Mouse (Mus musculus) midbrain, embryonic 13.5 days (tissue): ENCODE measurements at regions not wholly inside any gene's neighbourhood (a gene's known extent, or its start where the extent isn't known, plus 50 kb on each side); places are given as distances from the start of the nearest gene placed in this dataset.
"Not testable (repeated sequence)": the region's sequence is repeated elsewhere in the genome, so short reads cannot be mapped to it uniquely, and the experiment has no call there.

ENCODE experiments used
- ATAC-seq: fragments of 200-750 bp; cut with Nextera tagmentation; 2 replicates; pipeline ENCODE4 v1.8.0; 2017; ENCODE audit warnings: mild to moderate bottlenecking, moderate TSS enrichment, moderate library complexity
- H3K27ac ChIP-seq: fragments of 300-500 bp; sonication (generic); 2 replicates; pipeline ENCODE4 v1.5.1; 2015; ENCODE audit warnings: inconsistent platforms, mild to moderate bottlenecking, moderate library complexity
- H3K27me3 ChIP-seq: fragments of 300-500 bp; sonication (generic); 2 replicates; pipeline ENCODE4 v1.6.1; 2015; ENCODE audit warnings: mild to moderate bottlenecking, inconsistent platforms
- H3K36me3 ChIP-seq: fragments of 300-500 bp; sonication (generic); 2 replicates; pipeline ENCODE4 v1.6.1; 2015; ENCODE audit warnings: mild to moderate bottlenecking, inconsistent platforms
- H3K4me1 ChIP-seq: fragments of 300-500 bp; sonication (generic); replicated peaks from 2 replicates; pipeline ENCODE4 v1.6.1; 2015; ENCODE audit warnings: inconsistent platforms
- H3K4me2 ChIP-seq: fragments of 300-500 bp; sonication (generic); replicated peaks from 2 replicates; pipeline ENCODE4 v1.6.1; 2015; ENCODE audit warnings: moderate library complexity, mild to moderate bottlenecking, inconsistent platforms
- H3K4me3 ChIP-seq: fragments of 300-500 bp; sonication (generic); replicated peaks from 2 replicates; pipeline ENCODE4 v1.5.1; 2015; ENCODE audit warnings: mild to moderate bottlenecking, inconsistent platforms
- H3K9ac ChIP-seq: fragments of 300-500 bp; sonication (generic); replicated peaks from 2 replicates; pipeline ENCODE4 v1.6.1; 2015; ENCODE audit warnings: mild to moderate bottlenecking, inconsistent platforms
- H3K9me3 ChIP-seq: fragments of 300-500 bp; sonication (generic); 2 replicates; pipeline ENCODE4 v1.6.1; 2016; ENCODE audit warnings: mild to moderate bottlenecking, inconsistent platforms
- WGBS: fragments of 180-500 bp; shearing (Covaris S2); methylation state at CpG from one replicate; pipeline ENCODE4 v1.1.7; 2015; 5-methylcytosine and 5-hydroxymethylcytosine counted together

- peaks cover 9% of the 10 kb centered on the region; the same call in 1 of the 2 replicates for H3K27me3 ChIP-seq
Observed at GRCm38 (mm10) chr4:124385106-124386055, 225.2 kb downstream of the 3100002H09Rik start.

GRCm38 (mm10) chr4:124376504-124376903, 234.1 kb downstream of the 3100002H09Rik start:
- Histone ChIP-seq H3K4me3 (no peak overlapping the region), H3K4me2 (no peak overlapping the region), H3K27ac (no peak overlapping the region), H3K27me3 (peaks cover 7% of the 10 kb centered on the region; the same call in 1 of the 2 replicates), H3K4me1 (peaks cover 14% of the 10 kb centered on the region), H3K9me3 (no peaks in the 10 kb centered on the region), H3K36me3 (no peaks in the 10 kb centered on the region), H3K9ac (no peak overlapping the region)
- WGBS = 73% methylated on average over 5 of the region's 5 CpGs
- ATAC-seq = no peak

More at GRCm38 (mm10) chr4:124385106-124386055, 225.2 kb downstream of the 3100002H09Rik start:
- H3K9ac ChIP-seq = no peak overlapping the region
- H3K4me2 ChIP-seq = no peak overlapping the region
- H3K4me3 ChIP-seq = no peak overlapping the region
- H3K9me3 ChIP-seq = no peaks in the 10 kb centered on the region
- no peak overlapping the region for H3K27ac ChIP-seq
- peaks cover 6% of the 10 kb centered on the region; the same call in 1 of the 2 replicates for H3K4me1 ChIP-seq
- H3K36me3 ChIP-seq = no peaks in the 10 kb centered on the region
- no peak for ATAC-seq
- WGBS = 39% methylated on average over 11 of the region's 11 CpGs

GRCm38 (mm10) chr4:124375581-124375980, 235.0 kb downstream of the 3100002H09Rik start:
- peaks cover 7% of the 10 kb centered on the region; the same call in 1 of the 2 replicates for H3K27me3 ChIP-seq
- no peak overlapping the region for H3K27ac ChIP-seq
- H3K9ac ChIP-seq = no peak overlapping the region
- H3K4me2 ChIP-seq = no peak overlapping the region
- H3K4me1 ChIP-seq = peaks cover 14% of the 10 kb centered on the region
- 58% methylated on average over 6 of the region's 6 CpGs for WGBS
- no peak for ATAC-seq
- H3K4me3 ChIP-seq = no peak overlapping the region
- no peaks in the 10 kb centered on the region for H3K9me3 ChIP-seq
- H3K36me3 ChIP-seq = no peaks in the 10 kb centered on the region

DNA sequence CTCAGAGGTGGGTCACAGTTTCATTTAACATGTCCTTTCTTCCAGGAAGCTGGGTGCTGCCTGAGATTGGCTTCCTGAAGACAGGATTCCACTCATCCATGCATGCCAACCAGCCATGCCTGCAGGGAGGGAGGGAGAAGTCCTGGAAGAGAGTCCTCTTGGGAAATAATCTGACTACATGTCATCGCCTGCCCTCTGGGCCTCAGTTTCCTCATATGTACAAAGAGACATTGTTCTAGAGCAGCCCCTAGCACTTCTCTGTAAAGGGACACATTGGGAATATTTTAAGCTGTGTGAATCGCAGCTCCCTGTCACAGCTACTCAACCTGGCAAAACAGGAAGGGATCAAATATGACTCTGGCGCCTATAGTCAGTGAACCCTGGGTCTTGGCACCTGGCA, 241.8 kb downstream of the 3100002H09Rik start:
- H3K9me3 ChIP-seq = no peaks in the 10 kb centered on the region
- WGBS = 85% methylated on average over 3 of the region's 3 CpGs
- H3K9ac ChIP-seq = no peak overlapping the region
- ATAC-seq = no peak
- no peak overlapping the region for H3K27ac ChIP-seq
- no peak overlapping the region for H3K4me2 ChIP-seq
- H3K4me1 ChIP-seq = peaks cover 5% of the 10 kb centered on the region
- no peaks in the 10 kb centered on the region for H3K36me3 ChIP-seq
- peaks cover 5% of the 10 kb centered on the region; the same call in 1 of the 2 replicates for H3K27me3 ChIP-seq
- no peak overlapping the region for H3K4me3 ChIP-seq

- Histone ChIP-seq H3K36me3 (no peaks in the 10 kb centered on the region), H3K4me1 (peaks cover 5% of the 10 kb centered on the region), H3K27ac (no peak overlapping the region), H3K27me3 (peaks cover 2% of the 10 kb centered on the region; the same call in 1 of the 2 replicates), H3K9ac (no peak overlapping the region), H3K4me3 (no peak overlapping the region), H3K9me3 (peaks cover 3% of the 10 kb centered on the region; the same call in 1 of the 2 replicates), H3K4me2 (no peak overlapping the region)
- no peak for ATAC-seq
- WGBS = 54% methylated on average over 10 of the region's 10 CpGs
Observed at GRCm38 (mm10) chr4:124368085-124368484, 242.5 kb downstream of the 3100002H09Rik start.

DNA sequence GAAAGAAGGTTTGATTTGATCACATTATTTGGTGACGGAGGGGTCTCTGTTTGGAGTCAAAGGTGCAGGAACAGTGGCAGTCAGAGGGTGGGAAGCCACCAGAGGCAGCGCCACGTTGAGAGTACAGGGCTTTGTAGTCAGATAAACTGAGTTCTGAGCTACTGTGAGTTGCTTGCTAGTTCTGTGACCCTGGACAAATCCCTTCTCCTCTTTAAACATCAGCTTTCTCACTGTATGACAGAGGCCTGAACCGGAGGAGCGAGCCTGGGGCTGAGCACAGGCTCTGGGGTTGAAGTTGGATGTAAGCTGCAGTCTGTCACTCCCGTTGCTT, 250.1 kb downstream of the 3100002H09Rik start:
- Histone ChIP-seq H3K4me2 (no peak overlapping the region), H3K4me3 (no peak overlapping the region), H3K4me1 (peaks cover 17% of the 10 kb centered on the region), H3K9me3 (peaks cover 4% of the 10 kb centered on the region; the same call in 1 of the 2 replicates), H3K9ac (no peak overlapping the region), H3K36me3 (no peaks in the 10 kb centered on the region), H3K27me3 (peaks cover 20% of the 10 kb centered on the region), H3K27ac (peak overlapping the region; percentile 40)
- WGBS = 23% methylated on average over 6 of the region's 6 CpGs
- 0 out of 2 replicates have a peak, but pooled peaks have one; percentile 34 for ATAC-seq

- Histone ChIP-seq H3K27me3 (peaks cover 18% of the 10 kb centered on the region), H3K36me3 (no peaks in the 10 kb centered on the region), H3K9ac (no peak overlapping the region), H3K4me3 (no peak overlapping the region), H3K9me3 (peaks cover 4% of the 10 kb centered on the region; the same call in 1 of the 2 replicates), H3K4me1 (peaks cover 17% of the 10 kb centered on the region), H3K27ac (peak overlapping the region; percentile 51), H3K4me2 (peak overlapping the region; percentile 23; the same call in 1 of the 2 replicates)
- WGBS = 13% methylated on average over 13 of the region's 13 CpGs
- 0 out of 2 replicates have a peak, but pooled peaks have one; percentile 48 for ATAC-seq
Observed at GRCm38 (mm10) chr4:124359707-124360577, 250.7 kb downstream of the 3100002H09Rik start.

DNA sequence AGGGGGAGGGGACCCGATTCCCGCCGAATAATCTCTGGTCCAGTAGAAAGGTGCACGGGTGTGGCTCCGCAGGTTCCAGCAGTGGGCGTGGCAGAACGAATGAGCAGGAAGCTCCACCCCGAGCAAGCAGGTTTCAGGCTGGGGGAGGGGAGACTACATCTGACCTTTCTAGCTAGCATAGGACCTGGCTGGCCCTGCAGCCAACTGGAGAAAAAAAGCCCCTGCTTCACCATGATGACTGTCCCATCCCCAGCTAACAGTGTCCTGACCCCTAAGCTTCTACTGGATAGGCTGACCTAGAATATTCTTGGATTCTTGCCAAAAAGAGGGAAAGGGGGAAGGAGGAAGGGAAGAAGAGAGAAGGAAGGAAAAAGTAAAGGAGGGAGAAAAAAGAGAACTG, 252.1 kb downstream of the 3100002H09Rik start:
- not testable (repeated sequence) for H3K9ac ChIP-seq, H3K4me3 ChIP-seq, H3K36me3 ChIP-seq, H3K4me2 ChIP-seq, H3K9me3 ChIP-seq, H3K27ac ChIP-seq, ATAC-seq
- Histone ChIP-seq H3K4me1 (peaks cover 17% of the 10 kb centered on the region), H3K27me3 (peaks cover 18% of the 10 kb centered on the region)
- WGBS = 6% methylated on average over 3 of the region's 8 CpGs

DNA sequence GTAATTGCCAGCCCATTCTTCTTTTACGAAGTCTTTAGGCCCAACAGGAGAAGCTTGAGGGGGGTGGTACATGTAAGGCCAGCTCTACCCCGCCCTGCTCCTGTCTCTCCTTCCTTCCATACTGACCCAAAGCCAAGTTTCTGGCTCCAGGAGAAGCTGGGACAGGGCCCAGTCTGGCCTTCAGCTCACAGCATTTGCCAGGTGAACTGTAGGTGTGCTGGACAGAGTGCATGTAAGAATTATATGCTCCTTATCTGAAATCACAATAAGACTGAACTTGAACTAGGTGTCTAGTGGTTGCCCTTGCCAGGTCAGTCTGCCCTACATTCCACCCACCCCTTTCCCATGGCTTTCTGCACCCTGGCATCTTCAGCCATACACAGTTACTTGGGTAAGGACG, 260.2 kb downstream of the 3100002H09Rik start:
- H3K4me2 ChIP-seq = no peak overlapping the region
- no peaks in the 10 kb centered on the region for H3K9me3 ChIP-seq
- WGBS = 90% methylated on average over 3 of the region's 3 CpGs
- ATAC-seq = no peak
- H3K4me3 ChIP-seq = no peak overlapping the region
- H3K27ac ChIP-seq = no peak overlapping the region
- no peaks in the 10 kb centered on the region for H3K36me3 ChIP-seq
- 0 out of 2 replicates have a peak, but pooled peaks cover 6% of the 10 kb centered on the region for H3K4me1 ChIP-seq
- H3K27me3 ChIP-seq = peaks cover 39% of the 10 kb centered on the region
- H3K9ac ChIP-seq = no peak overlapping the region

DNA sequence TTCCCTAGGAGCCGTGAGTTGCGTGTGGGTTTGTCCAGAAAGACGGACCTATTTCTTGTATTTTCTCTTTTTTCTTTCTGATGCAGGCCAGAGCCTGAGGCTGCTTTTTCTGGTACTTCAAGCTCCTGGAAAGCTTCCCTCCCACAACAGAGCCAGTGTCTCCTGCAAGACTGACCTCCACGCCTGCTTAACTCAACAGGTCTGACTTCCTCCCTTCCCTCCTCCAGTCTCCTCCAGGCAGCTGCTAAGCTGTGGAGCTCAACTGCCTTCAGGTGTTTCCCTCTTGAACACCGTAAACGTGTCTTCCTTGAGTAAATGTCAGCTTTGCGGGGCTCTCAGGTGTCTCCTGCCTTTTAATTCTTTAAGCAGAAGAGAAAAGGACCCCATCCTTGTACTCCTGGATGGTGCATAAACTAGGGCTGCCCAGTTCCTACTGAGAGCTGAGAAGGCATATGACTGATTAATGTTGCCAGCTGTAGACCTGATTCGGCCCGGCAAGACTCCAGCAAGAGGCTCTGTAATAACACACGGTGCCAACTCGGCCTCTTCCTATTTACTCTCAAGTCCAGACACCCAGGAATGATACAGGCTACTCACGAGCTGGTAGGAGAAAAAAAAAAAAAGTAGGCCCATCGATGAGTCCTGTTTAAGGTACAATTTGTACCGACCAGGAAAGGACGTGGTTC, 260.9 kb downstream of the 3100002H09Rik start:
- Histone ChIP-seq H3K9me3 (no peaks in the 10 kb centered on the region), H3K36me3 (no peaks in the 10 kb centered on the region)
- 81% methylated on average over 15 of the region's 15 CpGs for WGBS

DNA sequence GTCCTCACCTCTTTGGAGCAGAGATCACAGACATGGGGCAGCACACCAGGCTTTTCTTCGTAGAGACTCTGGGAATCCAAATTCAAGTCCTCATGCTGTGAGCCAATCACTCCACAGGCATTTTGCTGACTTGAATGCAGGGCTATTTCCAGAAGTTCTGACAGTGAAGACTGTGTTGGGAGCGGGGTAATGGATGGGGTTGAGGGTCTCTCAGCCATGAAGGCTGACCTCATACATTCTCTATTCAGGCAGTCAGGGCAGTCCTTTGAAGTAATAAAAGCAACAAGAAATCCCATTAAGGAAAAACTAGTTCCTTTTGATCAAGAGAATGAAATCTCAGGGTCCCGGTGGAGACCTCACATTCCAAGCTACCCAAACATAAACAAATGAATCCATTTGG, 261.5 kb downstream of the 3100002H09Rik start:
- H3K9ac ChIP-seq = no peak overlapping the region
- no peak overlapping the region for H3K27ac ChIP-seq
- no peak overlapping the region for H3K4me3 ChIP-seq
- no peak for ATAC-seq
- 0 out of 2 replicates have a peak, but pooled peaks cover 6% of the 10 kb centered on the region for H3K4me1 ChIP-seq
- peaks cover 39% of the 10 kb centered on the region for H3K27me3 ChIP-seq
- H3K4me2 ChIP-seq = no peak overlapping the region
- H3K36me3 ChIP-seq = no peaks in the 10 kb centered on the region
- 26% methylated on average over 3 of the region's 3 CpGs for WGBS
- H3K9me3 ChIP-seq = no peaks in the 10 kb centered on the region

More for the DNA sequence above, 260.9 kb downstream of the 3100002H09Rik start:
- H3K4me1 ChIP-seq = 0 out of 2 replicates have a peak, but pooled peaks cover 6% of the 10 kb centered on the region
- no peak for ATAC-seq
- H3K4me2 ChIP-seq = no peak overlapping the region
- H3K9ac ChIP-seq = no peak overlapping the region
- no peak overlapping the region for H3K4me3 ChIP-seq
- peaks cover 39% of the 10 kb centered on the region for H3K27me3 ChIP-seq
- H3K27ac ChIP-seq = no peak overlapping the region
